Mouse (Mus musculus) heart, postnatal 0 days (tissue): ENCODE measurements around the gene A430078G23Rik. TPM values are rescaled to one million over a fixed set of nuclear protein-coding genes. Genes with fewer than 3 reads are reported as not detected.
A peak's percentile ranks its signal among the peaks of the same experiment; 100 is the strongest.

Experiments used
- ATAC-seq: fragments of 200-750 bp; cut with Nextera tagmentation; 2 replicates; pipeline ENCODE4 v1.8.0; 2017; ENCODE audit warnings: low read depth, moderate number of reproducible peaks, moderate library complexity; ENCODE audit not compliant: insufficient read depth
- DNase-seq: peaks from one replicate; pipeline ENCODE4 v3.0.0-alpha.2; 2016; ENCODE audit warnings: low spot score
- H3K27ac ChIP-seq: fragments of 300-500 bp; sonication (generic); 2 replicates; pipeline ENCODE4 v1.5.1; 2014; ENCODE audit warnings: low read depth, mild to moderate bottlenecking
- H3K27me3 ChIP-seq: fragments of 300-500 bp; sonication (generic); 2 replicates; pipeline ENCODE4 v1.6.1; 2014; ENCODE audit warnings: low read length, mixed read lengths; ENCODE audit not compliant: control insufficient read depth, insufficient read depth
- H3K36me3 ChIP-seq: fragments of 300-500 bp; sonication (generic); replicated peaks from 2 replicates; pipeline ENCODE4 v1.6.1; 2014; ENCODE audit warnings: low read length, mixed read lengths; ENCODE audit not compliant: control insufficient read depth, insufficient read depth
- H3K4me1 ChIP-seq: fragments of 300-500 bp; sonication (generic); 2 replicates; pipeline ENCODE4 v1.6.1; 2014; ENCODE audit warnings: antibody characterized with exemption; ENCODE audit not compliant: control insufficient read depth, insufficient read depth
- H3K4me2 ChIP-seq: fragments of 300-500 bp; sonication (generic); 2 replicates; pipeline ENCODE4 v1.6.1; 2014; ENCODE audit warnings: low read depth, mild to moderate bottlenecking, low read length, moderate library complexity
- H3K4me3 ChIP-seq: fragments of 300-500 bp; sonication (generic); 2 replicates; pipeline ENCODE4 v1.5.1; 2014; ENCODE audit warnings: low read depth, low read length
- H3K9ac ChIP-seq: fragments of 300-500 bp; sonication (generic); replicated peaks from 2 replicates; pipeline ENCODE4 v1.6.1; 2014; ENCODE audit warnings: low read depth, low read length, mixed read lengths
- H3K9me3 ChIP-seq: fragments of 300-500 bp; sonication (generic); replicated peaks from 2 replicates; pipeline ENCODE4 v1.6.1; 2016; ENCODE audit warnings: low read length; ENCODE audit not compliant: control insufficient read depth
- CTCF ChIP-seq: IDR thresholded peaks from 2 replicates; pipeline ENCODE4 v1.5.1; 2016; ENCODE audit warnings: antibody characterized with exemption, control low read depth, low read depth
- EP300 ChIP-seq: IDR thresholded peaks from 2 replicates; pipeline ENCODE4 v1.6.1; 2016; ENCODE audit warnings: antibody characterized with exemption, low read depth
- WGBS: fragments of 180-500 bp; shearing (Covaris S2); extraction: QIAGEN DNeasy Blood & Tissue Kit; methylation state at CpG from one replicate; pipeline ENCODE4 v1.1.7; 2014; 5-methylcytosine and 5-hydroxymethylcytosine counted together
- polyA plus RNA-seq: library from polyadenylated mRNA; unstranded; fragments of >200 nt; fragmentation: Nextera tagmentation; extraction: Ambion mirVana; gene quantifications from 2 replicates; pipeline ENCODE4 v1.2.1, GENCODE M21; 2015
- total RNA-seq: library from RNA; depleted of rRNA; stranded (reverse); fragments of >200 nt; gene quantifications from 2 replicates; pipeline ENCODE4 v1.2.3, GENCODE M21; 2014; ENCODE audit warnings: low replicate concordance

A430078G23Rik gene
- total and polyA plus RNA-seq, 2 experiments from 2014 or later, result not detected

- no peak overlapping the region for H3K4me2 ChIP-seq
- H3K36me3 ChIP-seq, result no peaks in the 10 kb centered on the region
- TF ChIP-seq EP300, result no peak
- no peak for TF ChIP-seq CTCF
- no peak overlapping the region for H3K4me3 ChIP-seq
- no peaks in the 10 kb centered on the region for H3K27me3 ChIP-seq
- ATAC-seq (no peak), DNase-seq (no peak)
- no peak overlapping the region for H3K27ac ChIP-seq
- WGBS, result 64% methylated on average over 3 of the region's 3 CpGs
- H3K9ac ChIP-seq, result no peak overlapping the region
- H3K4me1 ChIP-seq, result peaks cover 13% of the 10 kb centered on the region
- no peaks in the 10 kb centered on the region for H3K9me3 ChIP-seq
These were observed 54.2 kb downstream of the A430078G23Rik start for GRCm38 (mm10) chr8:3407417-3407816.

GRCm38 (mm10) chr8:3411085-3411484, 57.9 kb downstream of the A430078G23Rik start:
- no peak for TF ChIP-seq EP300
- no peak for TF ChIP-seq CTCF

DNA sequence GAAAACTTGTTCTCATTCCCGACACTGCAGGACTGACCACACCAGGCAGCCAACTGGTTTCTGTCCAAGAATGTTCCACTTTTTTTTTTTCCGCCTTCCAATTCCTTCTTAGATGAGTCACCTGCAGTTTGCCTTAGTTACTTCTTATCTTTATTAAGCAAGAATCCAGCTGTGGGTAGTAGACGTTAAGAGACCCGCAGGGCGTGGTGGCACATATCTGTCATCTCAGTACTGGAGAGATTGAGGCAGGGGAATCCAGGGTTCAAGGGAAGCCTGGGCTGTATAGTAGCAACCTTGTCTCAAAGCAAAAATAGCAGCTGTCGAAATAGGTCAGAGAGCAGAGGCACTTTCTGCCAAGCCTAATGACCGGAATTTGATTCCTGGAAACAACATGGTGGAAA, 58.7 kb downstream of the A430078G23Rik start:
- ATAC-seq (no peak; the same call in 1 of the 2 replicates), DNase-seq (peak; percentile 36)
- H3K27me3 ChIP-seq, result no peaks in the 10 kb centered on the region
- H3K9ac ChIP-seq, result no peak overlapping the region
- H3K9me3 ChIP-seq, result no peaks in the 10 kb centered on the region
- H3K4me2 ChIP-seq, result no peak overlapping the region
- 31% methylated on average over 7 of the region's 7 CpGs for WGBS
- H3K4me3 ChIP-seq, result no peak overlapping the region
- H3K27ac ChIP-seq, result peak overlapping the region; percentile 64
- peaks cover 33% of the 10 kb centered on the region for H3K4me1 ChIP-seq
- no peak for TF ChIP-seq EP300
- TF ChIP-seq CTCF, result no peak
- H3K36me3 ChIP-seq, result no peaks in the 10 kb centered on the region

More at GRCm38 (mm10) chr8:3411085-3411484, 57.9 kb downstream of the A430078G23Rik start:
- DNase-seq, result no peak
- Histone ChIP-seq H3K36me3 (no peaks in the 10 kb centered on the region), H3K4me1 (peaks cover 30% of the 10 kb centered on the region), H3K4me3 (no peak overlapping the region), H3K9ac (no peak overlapping the region), H3K4me2 (no peak overlapping the region), H3K27me3 (no peaks in the 10 kb centered on the region), H3K9me3 (no peaks in the 10 kb centered on the region), H3K27ac (peak overlapping the region; percentile 64)
- no peak for ATAC-seq
- 81% methylated on average over 2 of the region's 2 CpGs for WGBS

DNA sequence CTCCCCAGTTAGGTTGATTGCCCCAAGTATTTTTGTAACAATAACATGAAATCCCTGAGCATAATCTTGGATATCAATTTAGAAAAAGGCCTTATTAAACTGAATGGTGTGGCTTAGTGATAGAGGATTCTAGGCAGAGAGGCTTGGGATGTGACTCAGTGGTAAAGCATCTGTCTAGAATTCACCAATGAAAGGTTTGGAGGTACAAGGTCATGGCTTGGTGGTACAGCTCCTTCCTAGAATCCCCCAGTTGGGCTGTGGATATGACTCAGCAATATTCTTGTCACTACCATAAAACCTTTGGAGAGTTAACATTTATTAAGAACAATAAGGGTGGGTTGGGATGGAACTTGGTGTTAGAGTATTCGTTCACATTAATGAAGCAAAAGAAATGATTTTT, 59.6 kb downstream of the A430078G23Rik start:
- WGBS, result 86% methylated on average over 1 of the region's 1 CpGs
- TF ChIP-seq CTCF, result no peak
- TF ChIP-seq EP300, result no peak
- Histone ChIP-seq H3K4me2 (no peak overlapping the region), H3K4me3 (no peak overlapping the region), H3K9ac (no peak overlapping the region), H3K4me1 (peaks cover 42% of the 10 kb centered on the region), H3K27me3 (no peaks in the 10 kb centered on the region), H3K36me3 (no peaks in the 10 kb centered on the region), H3K9me3 (no peaks in the 10 kb centered on the region), H3K27ac (0 out of 2 replicates have a peak overlapping the region, but pooled peaks have one; percentile 64)
- no peak for ATAC-seq
- DNase-seq, result no peak

GRCm38 (mm10) chr8:3414639-3415190, 61.5 kb downstream of the A430078G23Rik start:
- H3K27ac ChIP-seq, result 0 out of 2 replicates have a peak overlapping the region, but pooled peaks have one; percentile 25
- 72% methylated on average over 6 of the region's 6 CpGs for WGBS
- no peak overlapping the region for H3K9ac ChIP-seq
- peaks cover 56% of the 10 kb centered on the region for H3K4me1 ChIP-seq
- H3K9me3 ChIP-seq, result no peaks in the 10 kb centered on the region
- H3K4me2 ChIP-seq, result no peak overlapping the region
- no peak overlapping the region for H3K4me3 ChIP-seq
- ATAC-seq (no peak), DNase-seq (no peak)
- TF ChIP-seq CTCF (no peak), EP300 (no peak)
- no peaks in the 10 kb centered on the region for H3K36me3 ChIP-seq
- no peaks in the 10 kb centered on the region for H3K27me3 ChIP-seq

GRCm38 (mm10) chr8:3415259-3415658, 62.0 kb downstream of the A430078G23Rik start:
- whole genome bisulfite sequencing, result 75% methylated on average over 4 of the region's 4 CpGs
- TF ChIP-seq EP300 (no peak), CTCF (no peak)
- H3K9ac ChIP-seq, result no peak overlapping the region
- ATAC-seq, result no peak
- H3K4me2 ChIP-seq, result no peak overlapping the region
- no peak overlapping the region for H3K4me3 ChIP-seq
- H3K36me3 ChIP-seq, result no peaks in the 10 kb centered on the region
- H3K9me3 ChIP-seq, result no peaks in the 10 kb centered on the region
- H3K4me1 ChIP-seq, result peaks cover 61% of the 10 kb centered on the region
- H3K27me3 ChIP-seq, result no peaks in the 10 kb centered on the region
- peak overlapping the region; percentile 25; the same call in 1 of the 2 replicates for H3K27ac ChIP-seq
- DNase-seq, result no peak
